Mouse (Mus musculus) layer of hippocampus, adult 2 months (tissue): ENCODE measurements at regions not wholly inside any gene's neighbourhood (a gene's known extent, or its start where the extent isn't known, plus 50 kb on each side); places are given as distances from the start of the nearest gene placed in this dataset.

ENCODE experiments used
- DNase-seq, 2 experiments: peaks; one replicate each; pipeline ENCODE4 v3.0.0; 2022; ENCODE audit warnings: low spot score in 2 of 2
- H3K27ac ChIP-seq: fragments of 200-600 bp; 2 replicates; pipeline ENCODE4 v1.8.1; 2022
- H3K4me3 ChIP-seq: fragments of 200-600 bp; 2 replicates; pipeline ENCODE4 v1.8.1; 2022; ENCODE audit warnings: mild to moderate bottlenecking
- CTCF ChIP-seq: fragments of 200-600 bp; conservative IDR thresholded peaks from 2 replicates; pipeline ENCODE4 v1.8.1; 2022; ENCODE audit warnings: antibody characterized with exemption, mild to moderate bottlenecking, moderate library complexity

DNA sequence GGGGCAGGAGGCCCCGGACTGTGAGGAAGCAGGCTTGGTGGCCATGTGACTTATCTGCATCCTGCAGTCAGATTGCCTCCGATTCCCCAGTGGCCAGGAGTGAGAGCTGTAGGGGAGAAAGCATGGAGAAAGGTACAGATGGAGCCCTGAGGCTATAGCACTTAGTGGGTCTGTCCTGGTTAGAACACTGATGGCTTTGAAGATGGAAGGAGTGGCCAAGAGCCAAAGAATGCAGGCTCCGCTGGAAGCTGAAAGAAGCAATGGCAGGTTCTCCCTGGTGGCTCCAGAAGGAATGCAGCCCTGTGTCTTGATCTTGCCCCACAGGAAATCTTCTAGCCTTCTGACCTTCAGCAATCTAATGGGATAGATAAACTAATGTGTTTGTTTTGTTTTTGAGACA is 926.3 kb downstream of the 4930447A16Rik start:
- no peak overlapping the region for H3K27ac ChIP-seq
- TF ChIP-seq CTCF: no peak
- no peak for DNase-seq

DNA sequence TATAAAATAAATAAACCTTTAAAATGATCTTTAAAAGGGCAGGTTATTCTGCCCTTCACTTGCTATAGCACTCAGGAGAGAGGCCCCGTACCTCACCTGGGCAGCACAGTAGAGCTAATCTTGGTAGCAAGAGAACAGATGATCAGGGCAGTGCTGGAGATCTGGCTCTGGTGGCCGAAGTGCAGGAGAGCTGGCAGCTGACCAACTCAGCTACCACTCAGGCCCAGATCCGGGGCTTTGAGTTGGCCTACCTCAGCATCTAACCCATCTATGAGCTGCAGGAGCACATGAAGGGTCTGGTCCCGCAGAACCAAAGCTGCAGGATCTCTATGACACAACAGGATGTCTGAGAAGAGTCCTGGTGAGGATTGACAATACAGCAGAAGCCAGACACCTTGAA is 928.0 kb downstream of the 4930447A16Rik start:
- no peak for DNase-seq
- Histone ChIP-seq H3K4me3 (no peak overlapping the region), H3K27ac (no peak overlapping the region)
- TF ChIP-seq CTCF: no peak

More for the DNA sequence above, 926.3 kb downstream of the 4930447A16Rik start:
- no peak overlapping the region for H3K4me3 ChIP-seq

DNA sequence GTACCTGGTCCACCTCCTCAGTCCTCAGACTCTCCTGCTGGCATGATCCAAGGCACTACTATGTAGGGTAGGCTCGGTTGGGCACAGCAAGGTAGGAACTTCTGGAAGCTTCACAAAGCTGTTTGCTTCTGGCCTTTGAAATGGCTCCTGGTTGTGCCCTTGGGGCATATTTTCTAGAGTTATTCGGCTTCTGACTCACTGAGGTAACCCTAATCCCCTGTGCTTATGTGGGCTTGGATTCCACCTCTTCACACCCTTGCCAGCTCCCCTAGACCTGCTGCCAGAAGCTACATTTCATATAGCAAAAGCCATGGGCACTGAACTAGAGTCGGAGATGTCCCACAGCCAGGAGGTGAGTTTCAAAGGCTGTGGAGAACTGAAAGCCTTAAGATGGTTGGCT is 933.7 kb downstream of the 4930447A16Rik start:
- no peak for TF ChIP-seq CTCF
- DNase-seq: no peak
- Histone ChIP-seq H3K4me3 (no peak overlapping the region), H3K27ac (no peak overlapping the region)

DNA sequence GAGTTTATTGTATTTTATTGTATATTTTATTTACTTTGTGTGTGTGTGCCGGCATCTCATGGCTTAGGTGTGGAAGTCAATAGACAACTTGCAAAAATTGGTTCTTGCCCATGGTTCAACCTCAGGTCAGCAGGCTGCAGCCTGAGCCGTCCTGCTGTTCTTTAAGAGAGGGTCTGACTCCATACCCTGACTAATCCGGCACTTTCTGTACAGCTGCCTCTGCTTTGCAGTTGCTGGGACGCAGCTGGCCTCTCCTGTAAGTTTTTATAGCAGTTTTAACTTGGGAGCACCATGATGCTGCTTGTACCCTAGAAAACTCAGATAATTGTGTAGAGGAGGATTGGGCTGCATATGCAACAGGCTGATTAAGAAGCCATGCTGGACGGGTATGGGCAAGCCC is 938.2 kb downstream of the 4930447A16Rik start:
- no peak overlapping the region for H3K27ac ChIP-seq
- TF ChIP-seq CTCF: no peak
- no peak for DNase-seq
- no peak overlapping the region for H3K4me3 ChIP-seq

DNA sequence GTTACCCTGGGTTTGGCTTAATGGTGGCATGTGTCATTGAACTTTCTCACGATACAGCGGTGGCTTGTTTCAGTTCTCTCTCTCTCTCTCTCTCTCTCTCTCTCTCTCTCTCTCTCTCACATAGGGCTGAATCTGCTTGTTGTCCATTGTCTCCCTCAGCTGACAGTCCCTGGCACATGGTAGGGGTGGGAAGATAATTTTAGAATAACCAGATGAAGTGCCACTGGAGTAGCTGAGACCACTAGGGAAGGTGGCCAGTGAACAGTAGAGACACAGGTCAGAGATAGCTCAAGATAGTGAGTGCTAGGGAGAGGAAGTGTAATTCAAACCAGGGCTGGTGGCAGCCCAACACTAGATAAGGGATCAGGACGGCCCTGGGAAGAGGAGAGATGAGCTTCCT is 938.7 kb downstream of the 4930447A16Rik start:
- H3K4me3 ChIP-seq: no peak overlapping the region
- no peak overlapping the region for H3K27ac ChIP-seq
- TF ChIP-seq CTCF: no peak
- no peak for DNase-seq

DNA sequence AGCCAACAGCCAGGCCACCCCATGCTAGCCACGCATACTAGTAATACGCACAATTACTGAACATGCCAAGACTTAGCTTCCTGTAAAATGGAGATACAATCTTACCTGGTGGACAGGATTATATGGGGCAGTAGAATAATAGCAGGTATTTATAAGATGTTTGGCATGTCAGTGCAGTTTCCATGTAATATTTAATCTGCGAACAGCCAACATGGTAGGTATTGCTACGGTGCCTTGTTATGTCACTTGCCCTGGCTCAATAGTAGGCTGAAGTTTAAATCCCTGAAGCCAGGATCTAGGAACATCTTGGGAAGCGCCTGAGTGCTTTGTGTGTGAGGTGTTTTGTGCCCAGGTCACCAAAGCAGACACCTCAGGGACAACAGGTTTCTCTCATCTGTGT is 942.3 kb downstream of the 4930447A16Rik start:
- no peak overlapping the region for H3K27ac ChIP-seq
- no peak overlapping the region for H3K4me3 ChIP-seq
- no peak for TF ChIP-seq CTCF
- DNase-seq: no peak

DNA sequence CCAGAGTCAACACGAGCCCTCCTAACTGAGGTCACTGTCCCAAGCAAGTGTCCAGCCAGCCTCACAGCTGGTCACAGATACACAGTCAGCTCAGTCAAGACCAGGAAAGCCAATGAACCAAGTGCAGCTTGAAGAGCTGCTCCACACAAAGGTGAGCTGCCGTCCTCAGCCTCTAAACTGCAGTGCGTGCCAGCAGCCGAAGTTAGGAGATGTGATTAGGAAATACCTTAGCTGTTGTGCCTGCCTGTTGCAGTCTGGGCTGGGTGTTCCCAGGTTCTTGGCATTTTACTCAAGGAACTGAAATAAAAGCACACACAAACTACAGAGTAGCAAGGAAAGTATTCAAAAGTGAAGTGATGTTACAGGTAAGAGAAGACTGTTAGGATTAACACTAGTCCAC is 942.9 kb downstream of the 4930447A16Rik start:
- Histone ChIP-seq H3K4me3 (no peak overlapping the region), H3K27ac (no peak overlapping the region)
- DNase-seq: no peak
- TF ChIP-seq CTCF: no peak

DNA sequence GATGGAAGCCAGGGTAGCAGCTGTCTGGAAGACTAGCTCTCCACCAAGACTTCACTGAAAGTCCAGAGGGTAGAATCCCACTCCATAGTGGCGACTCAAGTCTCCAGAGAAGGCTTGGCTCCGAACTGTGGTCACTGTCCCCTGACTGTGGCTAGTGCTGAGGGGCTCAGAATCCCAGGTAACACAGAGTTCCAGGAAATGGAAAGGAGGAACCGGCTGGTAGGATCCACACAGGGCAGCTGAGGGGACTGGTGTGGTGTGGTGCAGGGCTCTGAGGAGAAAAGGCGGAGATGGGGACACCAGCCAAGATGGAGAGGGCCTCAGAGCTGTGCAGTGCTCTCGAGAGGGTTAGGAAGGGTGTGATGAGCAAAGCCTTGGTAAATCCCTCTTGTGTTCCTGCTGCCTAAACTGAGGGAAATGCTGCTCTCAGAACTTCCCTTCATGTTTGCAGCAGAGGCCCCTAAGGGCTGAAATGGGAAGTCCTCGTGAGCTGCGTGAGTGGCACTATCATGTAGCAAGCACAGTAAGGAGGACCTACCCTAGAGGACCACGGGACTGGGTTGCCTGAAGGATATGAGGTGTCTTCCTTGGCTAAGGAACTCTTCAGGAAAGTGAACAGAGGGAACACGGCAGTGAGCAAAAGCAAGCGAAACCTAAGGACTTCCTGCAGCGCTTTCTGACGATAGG is 946.2 kb downstream of the 4930447A16Rik start:
- H3K4me3 ChIP-seq: no peak overlapping the region
- H3K27ac ChIP-seq: no peak overlapping the region
- peak; percentile 21 for TF ChIP-seq CTCF
- no peak for DNase-seq

DNA sequence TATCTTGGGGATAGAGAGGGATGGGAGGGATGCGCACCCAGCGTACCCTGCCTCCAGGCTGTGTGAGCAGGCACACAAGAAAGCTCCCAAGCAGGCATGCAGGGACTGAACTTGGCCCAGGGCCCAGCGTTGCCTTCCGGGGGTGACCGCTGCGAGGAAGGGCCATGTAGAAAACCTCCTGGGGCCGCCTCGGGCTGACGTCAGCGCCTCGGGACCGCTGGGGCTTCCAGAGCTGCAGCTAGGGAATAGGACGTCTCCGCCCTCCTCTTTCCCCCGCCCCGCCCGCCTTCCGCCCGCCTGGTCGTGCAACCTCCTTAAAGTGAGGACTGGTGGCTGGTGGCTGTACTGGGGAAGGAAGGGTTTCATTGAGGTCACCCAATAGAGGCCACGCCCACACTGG is 948.4 kb downstream of the 4930447A16Rik start:
- Histone ChIP-seq H3K4me3 (peak overlapping the region; percentile 51), H3K27ac (peak overlapping the region; percentile 71; the same call in 1 of the 2 replicates)
- DNase-seq: peak; percentile 22 to 53
- no peak for TF ChIP-seq CTCF

DNA sequence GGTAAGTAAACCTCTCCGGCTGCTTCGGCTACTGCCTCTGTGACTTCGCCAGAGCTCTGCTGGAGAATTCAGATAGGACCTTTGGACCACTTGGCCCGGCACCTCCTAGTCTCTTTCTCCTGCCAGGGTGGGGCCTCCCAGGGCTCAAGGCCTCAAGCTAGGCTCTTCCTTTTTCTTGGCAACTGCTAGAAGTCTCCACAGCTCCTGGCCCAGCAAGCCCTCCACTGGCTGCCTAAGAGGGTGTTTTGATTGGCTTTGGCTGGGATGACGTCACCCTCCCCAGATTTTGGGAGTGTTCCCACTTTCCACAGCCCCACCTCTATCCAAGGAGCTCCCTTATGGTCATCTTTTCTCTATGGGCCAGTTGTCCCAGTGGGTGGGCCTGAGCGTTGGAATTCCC is 949.4 kb downstream of the 4930447A16Rik start:
- Histone ChIP-seq H3K4me3 (no peak overlapping the region), H3K27ac (peak overlapping the region; percentile 49; the same call in 1 of the 2 replicates)
- TF ChIP-seq CTCF: no peak
- no peak for DNase-seq

DNA sequence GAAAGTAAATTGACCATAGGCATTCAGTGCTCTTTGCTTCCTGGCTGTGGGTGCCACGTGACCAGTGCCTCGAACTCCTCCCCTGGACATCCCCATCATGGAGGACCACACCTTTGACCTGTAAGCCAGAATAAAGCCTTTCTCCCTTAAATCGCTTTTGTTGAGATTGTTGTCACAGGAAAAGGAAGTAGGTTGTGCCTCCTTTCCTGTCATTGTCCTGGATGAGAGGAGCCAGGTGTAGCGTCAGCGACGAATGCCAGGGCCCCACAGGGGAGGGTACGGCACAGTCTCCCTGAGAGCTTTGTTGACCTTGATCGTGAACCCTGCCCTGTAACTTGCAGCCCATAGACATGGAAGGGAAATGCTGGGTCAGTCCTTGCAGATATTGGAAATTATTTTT is 952.8 kb downstream of the 4930447A16Rik start:
- Histone ChIP-seq H3K4me3 (no peak overlapping the region), H3K27ac (no peak overlapping the region)
- no peak for TF ChIP-seq CTCF
- DNase-seq: no peak

DNA sequence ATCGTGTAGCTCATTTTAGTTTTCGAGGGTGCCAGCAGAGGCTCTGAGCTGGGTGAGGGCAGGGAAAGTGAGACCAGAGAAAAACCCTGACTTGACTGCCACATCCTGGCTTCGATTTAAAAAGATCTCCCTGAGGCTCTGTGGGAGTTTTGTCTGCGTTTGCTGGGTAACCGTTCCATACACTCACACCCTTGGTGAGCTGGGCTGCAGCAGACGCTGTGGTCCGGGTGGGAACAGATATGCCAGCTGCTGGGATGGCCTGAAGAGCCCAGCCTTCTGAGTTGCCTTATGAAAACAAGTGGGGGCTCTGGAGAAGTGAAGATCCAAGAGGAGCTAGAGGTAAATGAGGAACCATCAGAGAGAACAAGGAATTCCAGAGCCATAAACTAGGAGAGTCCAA is 962.3 kb downstream of the 4930447A16Rik start:
- no peak for TF ChIP-seq CTCF
- Histone ChIP-seq H3K4me3 (no peak overlapping the region), H3K27ac (no peak overlapping the region)
- DNase-seq: no peak

DNA sequence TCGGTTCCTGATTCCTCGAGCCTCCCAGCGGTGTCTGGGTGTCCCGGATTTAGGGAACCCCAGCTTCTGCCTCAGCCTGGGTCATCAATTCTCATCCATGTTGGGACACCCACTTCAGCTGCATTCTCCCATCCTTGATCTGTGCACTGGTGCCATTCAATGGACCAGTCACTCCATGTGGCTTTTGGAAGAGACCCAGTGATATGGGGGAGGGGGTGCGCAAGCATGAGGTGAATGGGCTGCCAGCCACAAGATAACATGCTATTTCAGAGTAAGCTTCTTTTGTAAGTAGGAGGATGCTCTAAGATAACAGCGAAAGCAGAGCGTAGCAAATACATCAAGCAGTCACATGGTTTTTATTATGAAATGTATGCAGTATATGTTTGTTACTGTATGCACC is 963.1 kb downstream of the 4930447A16Rik start:
- no peak for DNase-seq
- Histone ChIP-seq H3K4me3 (no peak overlapping the region), H3K27ac (no peak overlapping the region)
- TF ChIP-seq CTCF: no peak

DNA sequence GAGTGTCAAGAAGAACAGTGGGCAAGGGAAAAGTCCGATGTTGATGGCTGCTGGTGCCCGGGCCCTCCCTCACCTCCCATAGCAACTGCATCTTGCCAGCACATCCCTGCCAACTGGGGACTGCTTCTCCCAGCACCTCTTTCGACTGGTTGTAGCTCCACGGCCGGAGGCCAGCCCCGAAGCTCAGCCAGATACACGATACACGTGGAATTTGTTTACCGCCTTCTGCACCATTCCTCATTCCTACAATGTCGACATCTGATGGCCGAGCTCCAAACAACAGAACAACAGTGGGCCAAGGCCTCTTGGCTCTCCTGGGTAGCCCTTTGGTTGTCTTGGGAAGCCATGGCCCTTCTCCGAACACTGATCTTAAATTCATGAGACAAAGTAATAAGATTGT is 965.1 kb downstream of the 4930447A16Rik start:
- Histone ChIP-seq H3K4me3 (no peak overlapping the region), H3K27ac (no peak overlapping the region)
- TF ChIP-seq CTCF: no peak
- DNase-seq: no peak
